Mouse (Mus musculus) kidney, postnatal 4 days (tissue): Measurements from ENCODE around the gene Dbnl.

ENCODE experiments used
- DNase-seq, 2 experiments: peaks; one replicate each; pipeline ENCODE4 v3.0.0; 2021; ENCODE audit warnings: mixed read lengths in 2 of 2

Gene Dbnl

DNA sequence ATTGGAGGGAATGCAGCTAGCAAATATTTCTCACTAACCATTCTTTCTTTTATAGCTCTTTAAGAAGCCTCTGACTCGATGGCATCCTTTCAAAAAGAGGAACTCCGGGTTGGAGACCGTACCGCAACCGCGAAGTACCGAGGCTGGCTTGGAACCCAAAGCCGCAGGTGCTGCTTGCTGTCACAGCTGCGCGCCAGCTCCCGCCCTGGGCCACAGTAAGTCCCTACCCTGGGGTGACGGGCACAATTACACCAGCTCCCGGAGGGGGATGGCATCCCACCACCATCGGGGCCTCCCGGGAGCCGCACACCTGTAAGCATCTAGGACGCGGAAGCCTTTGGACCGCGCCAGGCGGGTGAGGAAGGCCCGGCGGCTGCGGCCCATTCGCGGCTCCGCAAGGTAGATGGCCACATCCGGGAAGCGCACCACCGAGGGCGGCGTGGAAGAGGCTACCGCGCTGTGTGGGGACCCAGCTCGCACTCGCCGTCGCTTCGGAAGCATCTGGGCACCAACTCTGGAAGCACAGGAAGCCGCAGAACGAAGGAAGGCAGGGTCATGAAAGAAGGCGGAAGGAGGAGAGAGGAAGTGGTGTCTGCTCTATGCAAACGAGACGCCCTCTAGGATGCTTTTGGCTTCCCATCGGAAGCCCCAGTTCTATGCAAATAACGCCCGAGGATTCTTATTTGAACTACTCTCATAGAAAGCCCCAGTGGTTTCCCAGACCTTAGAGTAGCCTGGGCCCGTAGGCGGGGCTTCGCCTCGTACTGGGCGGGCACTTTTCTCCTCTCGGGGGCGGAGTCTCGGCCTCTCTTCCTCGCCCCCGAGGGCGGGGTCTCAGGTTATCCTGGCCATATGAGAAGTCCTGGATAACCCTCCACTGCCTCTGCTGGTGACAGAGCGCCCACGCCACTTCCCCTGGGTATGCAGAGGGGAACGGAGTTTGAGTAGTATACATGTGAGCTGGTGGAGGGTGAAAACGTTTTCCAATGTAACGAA lies 49.3 kb downstream of the Dbnl start, which contains the start of gene Polm:
Polm (minus strand) TSS at position 766 of the 996 bp plus-strand sequence.
- peak; percentile 97 for DNase-seq

DNA sequence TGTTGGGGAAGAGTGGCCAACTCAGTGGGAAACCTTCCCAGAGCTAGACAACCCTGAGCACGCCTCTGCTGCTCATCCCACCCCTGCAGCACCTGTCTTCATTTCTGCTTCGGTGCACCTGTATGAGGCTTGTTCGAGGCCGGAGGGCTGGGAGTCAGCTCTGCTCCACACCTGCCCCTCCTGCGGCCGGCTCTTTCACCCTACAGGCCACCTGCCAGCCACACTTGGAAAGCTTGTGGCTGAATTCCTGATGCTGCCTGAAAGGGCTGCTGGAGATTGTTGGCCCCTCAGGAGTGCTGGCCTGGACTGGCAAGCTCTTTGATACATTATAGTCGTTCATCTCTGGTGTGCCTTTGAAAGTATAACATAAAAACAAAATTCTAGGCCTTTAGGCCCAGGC lies 52.1 kb downstream of the Dbnl start:
- no peak for DNase-seq

DNA sequence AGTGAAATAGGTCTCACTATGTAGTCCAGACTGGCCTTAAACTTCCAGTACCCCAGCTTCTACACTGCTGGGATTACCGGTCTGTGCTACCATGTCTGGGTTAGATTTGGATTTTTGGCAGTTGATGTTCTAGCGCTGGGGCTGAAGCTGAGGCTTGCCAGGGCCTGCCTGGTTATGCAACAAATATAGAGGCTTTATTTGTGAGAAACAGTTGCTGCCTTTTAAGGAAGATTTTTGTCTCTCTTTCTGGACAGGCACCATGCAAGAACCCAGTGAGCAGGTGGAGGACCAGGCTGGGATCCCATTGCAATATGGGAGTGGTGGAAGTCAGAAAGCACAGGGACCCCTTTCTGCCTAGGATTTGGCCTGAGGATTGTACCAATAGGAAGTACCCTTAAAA lies 53.5 kb downstream of the Dbnl start:
- no peak for DNase-seq

DNA sequence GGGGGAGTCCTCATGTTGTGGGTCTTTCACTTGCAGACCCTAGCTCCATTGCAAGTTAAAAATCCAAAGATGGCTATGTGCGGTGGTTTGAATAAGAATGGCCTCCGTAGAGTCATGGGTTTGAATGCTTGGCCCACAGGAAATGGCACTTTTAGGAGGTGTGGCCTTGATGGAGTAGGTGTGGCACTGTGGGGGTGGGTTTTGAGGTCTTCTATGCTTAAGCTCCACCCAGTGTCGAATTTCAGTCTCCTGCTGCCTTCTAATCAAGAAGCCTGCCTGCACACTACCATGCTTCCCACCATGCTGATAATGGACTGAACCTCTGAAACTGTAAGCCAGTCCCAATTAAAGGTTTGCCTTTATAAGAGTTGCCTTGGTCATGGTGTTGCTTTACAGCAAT lies 54.8 kb downstream of the Dbnl start:
- DNase-seq, result no peak

DNA sequence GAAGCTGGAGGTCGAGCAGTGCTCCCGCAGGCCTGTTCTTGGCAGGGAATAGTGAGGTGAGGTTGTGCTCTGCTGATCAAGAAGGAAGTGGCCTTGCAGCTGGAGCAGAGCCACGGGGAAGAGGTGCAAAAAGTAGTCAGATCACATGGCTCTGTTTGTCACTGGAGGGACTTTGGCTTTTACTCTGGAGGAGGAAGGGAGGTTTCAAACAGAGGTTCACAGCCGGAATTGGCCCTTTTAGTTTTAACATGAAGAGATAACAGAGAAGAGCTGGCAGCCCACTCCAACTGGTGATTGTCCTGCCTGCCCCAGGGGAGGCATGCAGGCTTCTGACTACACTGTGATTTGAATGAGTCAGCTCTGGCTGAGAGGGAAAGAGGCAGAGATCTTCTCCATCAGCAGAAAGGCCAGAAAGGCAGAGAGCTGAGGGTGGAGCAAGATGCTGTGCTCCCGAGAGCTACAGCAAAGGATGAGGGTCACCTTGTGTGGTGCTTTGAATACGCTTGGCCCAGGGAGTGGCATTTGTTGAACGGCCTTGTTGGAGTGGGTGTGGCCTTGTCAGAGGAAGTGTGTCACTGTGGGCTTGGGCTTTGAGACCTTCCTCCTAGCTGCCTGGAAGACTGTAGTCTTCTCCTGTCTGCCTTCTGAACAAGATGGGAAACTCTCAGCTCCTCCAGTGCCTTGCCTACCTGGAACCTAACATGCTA lies 58.5 kb downstream of the Dbnl start:
- DNase-seq, result peak; percentile 48 to 68

DNA sequence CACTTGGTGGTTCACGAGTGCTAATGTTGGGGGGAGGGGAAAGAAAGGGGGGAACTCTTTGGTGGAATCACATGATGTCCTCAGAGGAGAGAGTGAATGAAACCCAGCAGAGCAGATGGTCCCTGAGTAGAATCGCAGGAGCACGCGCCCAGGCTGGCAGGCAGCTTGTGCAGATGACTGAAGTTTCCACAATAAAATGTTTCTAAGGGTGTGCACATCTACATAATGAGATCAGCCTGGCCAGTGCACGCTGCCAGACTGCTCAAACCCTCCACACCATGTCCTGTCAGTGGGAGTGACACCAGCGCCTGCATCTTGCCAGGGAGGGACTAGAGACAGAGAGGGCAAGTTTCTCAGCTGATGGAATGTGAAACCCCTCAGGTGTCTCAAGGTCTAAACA lies 60.5 kb downstream of the Dbnl start:
- DNase-seq, result peak in 1 of 2 experiments; percentile 5

DNA sequence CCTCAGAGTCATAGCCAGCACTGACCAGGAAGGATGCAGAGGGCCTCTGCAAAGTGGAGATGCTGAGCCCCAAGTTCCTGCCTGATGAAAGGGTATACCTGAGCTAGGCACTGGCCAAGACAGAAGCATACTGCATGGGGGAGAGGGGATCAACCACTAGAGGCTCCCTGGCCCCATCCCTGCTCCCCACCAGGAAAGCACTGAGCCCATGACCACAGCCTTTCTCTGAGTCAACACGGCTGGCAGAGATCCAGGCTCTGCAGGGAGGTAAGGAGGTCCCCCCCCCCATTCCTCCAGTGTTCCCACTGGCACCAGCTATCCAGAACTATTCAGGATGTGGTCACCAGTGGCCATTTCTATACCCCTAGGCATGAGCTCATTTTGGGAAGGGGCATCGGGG lies 61.0 kb downstream of the Dbnl start:
- peak; percentile 41 to 49 for DNase-seq

- no peak for DNase-seq
These were observed 62.2 kb downstream of the Dbnl start for GRCm38 (mm10) chr11:5850452-5850851.
